Mouse (Mus musculus): ENCODE results near the gene Cited2.

GRCm38 (mm10) chr10:17772364-17772763 lies 49.3 kb downstream of the Cited2 start:
- TF ChIP-seq CTCF (IDR thresholded peaks at IDR 0.05; ENCODE audit: low read depth) (no peak), EP300 (IDR thresholded peaks at IDR 0.05; ENCODE audit: low read depth) (no peak)
